Mouse (Mus musculus) thymus, postnatal 0 days (tissue): Measurements from ENCODE around the gene Tox3. TPM values are rescaled to one million over a fixed set of nuclear protein-coding genes. Genes with fewer than 3 reads are reported as not detected.

Experiments used
- DNase-seq: peaks from one replicate; pipeline ENCODE4 v3.0.0-alpha.2; 2015; ENCODE audit warnings: low spot score
- polyA plus RNA-seq: library from polyadenylated mRNA; unstranded; fragments of >200 nt; fragmentation: Nextera tagmentation; extraction: Ambion mirVana; gene quantifications from 2 replicates; pipeline ENCODE4 v1.2.1, GENCODE M21; 2015

The Tox3 gene
- 3.1 and 3.3 TPM in 2 replicates for polyA plus RNA-seq

GRCm38 (mm10) chr8:90348178-90348925 lies at the start of gene Tox3:
Tox3 (minus strand) TSS chr8:90348343.
- peak; percentile 58 for DNase-seq

GRCm38 (mm10) chr8:90392643-90393042 lies 44.5 kb upstream of the Tox3 start:
- DNase-seq, result no peak

DNA sequence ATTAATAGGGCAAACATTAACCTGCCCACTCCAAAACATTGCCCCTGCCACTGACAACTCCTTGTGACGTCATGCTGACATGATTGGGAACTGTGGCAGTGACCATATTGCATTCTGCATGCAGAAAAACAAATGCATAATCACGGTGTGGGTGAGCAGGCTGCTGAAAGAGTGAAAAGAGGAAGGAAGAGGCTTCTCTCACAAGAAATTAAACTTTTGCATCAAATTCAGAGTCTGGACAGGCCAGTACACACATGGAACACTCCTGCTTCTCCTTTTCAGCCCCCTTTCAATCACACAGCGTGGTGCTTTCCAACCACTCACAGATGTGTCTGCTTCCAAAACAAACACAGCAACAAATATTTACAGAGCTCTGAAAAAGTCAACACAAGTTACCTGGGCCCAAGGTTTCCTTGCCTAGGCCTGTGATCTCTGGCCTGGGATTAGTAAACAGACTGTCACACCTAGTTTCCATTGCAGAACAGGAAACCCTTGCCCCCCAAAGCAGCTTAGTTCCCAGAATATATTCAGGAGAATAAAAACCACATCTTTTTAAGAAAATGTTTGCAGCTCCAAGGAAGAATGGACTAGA lies 43.4 kb upstream of the Tox3 start:
- DNase-seq, result no peak

DNA sequence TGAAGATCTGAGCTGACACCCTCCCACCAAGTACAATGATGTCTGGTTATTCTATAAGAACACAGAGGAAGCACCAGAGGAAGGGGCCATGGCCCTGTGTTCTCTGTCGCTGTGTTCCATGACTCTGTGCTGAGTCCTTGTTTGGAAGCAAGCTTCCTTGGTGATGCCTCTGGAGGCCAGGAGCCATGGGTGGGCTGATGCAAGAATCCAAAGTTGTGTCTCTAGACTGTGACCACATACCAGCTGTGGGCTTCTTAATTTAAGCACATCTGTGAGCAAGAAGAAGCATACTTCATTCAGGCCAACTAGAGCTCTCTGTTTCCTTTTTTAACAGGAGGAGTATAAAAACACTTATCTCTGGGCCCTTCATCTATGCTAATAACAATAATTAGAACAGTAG lies 42.7 kb upstream of the Tox3 start:
- DNase-seq, result no peak

GRCm38 (mm10) chr8:90379064-90379463 lies 30.9 kb upstream of the Tox3 start:
- no peak for DNase-seq

- no peak for DNase-seq
These were observed 29.9 kb upstream of the Tox3 start for GRCm38 (mm10) chr8:90378036-90378435.

- DNase-seq, result no peak
These were observed 23.6 kb upstream of the Tox3 start for GRCm38 (mm10) chr8:90371611-90372222.

DNA sequence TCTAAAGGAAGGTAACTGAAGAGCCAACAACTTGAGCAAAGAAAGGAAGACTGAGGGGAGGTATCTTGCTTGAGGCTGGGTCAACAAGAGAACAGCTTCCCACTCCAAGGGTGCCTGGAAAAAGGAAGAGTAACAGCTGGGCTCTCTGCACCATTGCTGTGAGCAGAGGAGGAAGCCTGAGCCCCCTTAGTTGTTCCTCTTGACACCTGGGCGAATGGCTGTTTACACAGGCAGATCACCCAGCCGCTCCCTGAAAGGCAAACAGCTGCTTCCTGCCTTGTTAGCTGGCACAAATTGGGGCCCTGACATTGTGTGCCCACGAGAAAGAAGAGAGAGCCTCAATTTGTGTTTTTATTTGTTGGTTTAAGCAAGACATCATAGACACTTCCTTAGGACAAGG lies 21.7 kb upstream of the Tox3 start:
- peak; percentile 85 for DNase-seq

GRCm38 (mm10) chr8:90356729-90357128 lies 8.6 kb upstream of the Tox3 start:
- peak; percentile 53 for DNase-seq

- peak; percentile 14 for DNase-seq
These were observed 6.6 kb upstream of the Tox3 start for GRCm38 (mm10) chr8:90354782-90355181.

DNA sequence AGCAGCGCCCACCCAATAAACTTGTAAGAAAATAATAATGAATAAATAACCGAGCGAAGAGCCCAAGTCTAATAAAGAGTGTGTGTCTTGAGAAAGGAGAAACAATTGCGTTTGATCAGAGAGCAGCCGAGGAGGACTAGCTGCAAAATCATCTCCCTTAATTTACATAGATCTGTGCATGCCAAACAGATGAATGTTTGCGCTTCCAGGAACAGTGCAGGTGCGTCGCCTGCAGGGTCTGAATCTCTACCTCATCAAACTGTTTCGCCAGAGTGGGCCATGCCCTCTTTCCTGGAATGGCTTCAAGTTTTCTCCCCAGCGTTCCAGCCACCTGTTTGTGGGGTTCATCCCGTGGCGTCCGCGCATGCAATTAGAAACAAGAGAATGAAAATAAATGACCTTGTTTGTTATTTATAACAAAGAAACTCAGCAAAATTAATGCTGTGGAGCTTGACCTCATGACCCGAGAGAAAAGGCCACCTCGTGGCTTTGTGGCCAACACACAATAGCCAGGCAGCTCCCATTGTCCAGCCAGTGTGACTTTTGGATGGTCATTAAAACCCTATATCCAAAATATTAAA lies 5.9 kb upstream of the Tox3 start:
- no peak for DNase-seq

DNA sequence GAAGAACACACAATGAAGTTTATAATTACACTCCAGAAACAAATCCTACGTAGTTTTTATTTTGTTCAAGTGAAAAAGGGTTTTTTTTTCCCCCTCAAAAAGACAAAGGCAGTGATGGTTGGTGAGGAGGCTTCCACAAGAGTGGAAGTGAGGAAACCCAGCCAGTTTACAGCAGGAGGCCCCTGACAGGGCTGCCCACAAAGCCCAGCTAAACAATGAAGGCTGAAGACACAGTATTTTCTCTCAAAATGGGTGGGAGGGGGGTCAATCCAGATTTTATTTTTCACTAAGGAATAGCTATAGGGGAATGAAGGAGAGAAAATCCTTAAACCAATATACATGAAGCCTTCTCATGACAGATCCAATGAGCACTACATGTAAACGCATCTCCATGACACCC lies 5.4 kb upstream of the Tox3 start:
- no peak for DNase-seq

DNA sequence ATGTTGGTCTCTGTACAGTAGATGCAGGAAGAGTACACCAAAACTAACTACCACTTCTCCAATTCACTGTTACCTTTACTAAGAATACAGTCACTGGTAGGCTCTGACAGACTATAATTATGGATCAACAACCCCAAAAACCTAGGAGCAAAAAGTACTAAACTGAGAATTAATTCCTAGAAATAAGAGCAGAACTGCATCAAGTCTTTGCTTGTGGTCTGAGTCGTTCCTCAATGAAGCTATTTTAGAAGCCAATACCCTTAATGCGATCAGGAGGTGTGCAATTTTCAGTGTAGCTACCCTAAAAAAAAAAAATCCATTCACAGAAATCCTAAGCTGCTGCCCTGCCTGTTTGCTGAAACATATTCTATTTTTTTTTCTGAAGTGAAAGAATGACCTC lies 4.8 kb upstream of the Tox3 start:
- no peak for DNase-seq

GRCm38 (mm10) chr8:90349709-90350562 lies 1.8 kb upstream of the Tox3 start:
- peak; percentile 16 for DNase-seq

DNA sequence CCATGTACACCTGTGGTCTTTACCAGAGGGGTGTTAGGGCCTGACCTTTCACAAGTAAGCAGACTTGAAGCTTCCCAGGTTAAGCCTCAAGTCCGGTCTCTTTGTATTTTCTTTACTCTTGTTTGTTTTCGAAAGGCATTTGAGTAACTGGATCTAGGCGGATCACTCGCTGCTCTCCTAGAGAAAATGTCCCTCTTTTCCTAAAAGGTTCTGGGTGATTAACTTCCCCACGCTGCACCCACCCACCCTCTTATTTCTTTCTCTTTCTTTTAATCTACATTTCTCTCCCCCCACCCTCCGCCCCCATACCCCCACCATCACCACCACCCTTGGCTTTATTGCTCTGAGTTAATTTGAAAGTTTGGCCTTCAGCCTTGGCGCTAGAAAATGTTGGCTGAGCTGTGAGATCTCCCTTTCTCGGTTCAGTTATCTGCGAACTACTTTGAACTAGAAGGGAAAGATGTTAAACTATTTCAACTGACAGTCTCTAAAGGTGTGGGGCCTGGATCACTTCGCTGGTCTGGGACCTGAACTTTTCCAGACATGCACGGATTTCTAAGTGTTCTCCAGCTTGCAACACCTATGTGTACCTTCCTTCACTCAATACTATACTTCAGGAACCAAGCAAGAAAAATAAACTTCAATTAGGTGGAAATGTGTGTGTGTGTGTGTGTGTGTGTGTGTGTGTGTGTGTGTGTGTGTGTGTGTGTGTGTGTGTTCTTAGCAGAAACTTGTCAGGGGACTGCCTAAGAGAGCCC lies 962 bp upstream of the Tox3 start:
- no peak for DNase-seq

DNA sequence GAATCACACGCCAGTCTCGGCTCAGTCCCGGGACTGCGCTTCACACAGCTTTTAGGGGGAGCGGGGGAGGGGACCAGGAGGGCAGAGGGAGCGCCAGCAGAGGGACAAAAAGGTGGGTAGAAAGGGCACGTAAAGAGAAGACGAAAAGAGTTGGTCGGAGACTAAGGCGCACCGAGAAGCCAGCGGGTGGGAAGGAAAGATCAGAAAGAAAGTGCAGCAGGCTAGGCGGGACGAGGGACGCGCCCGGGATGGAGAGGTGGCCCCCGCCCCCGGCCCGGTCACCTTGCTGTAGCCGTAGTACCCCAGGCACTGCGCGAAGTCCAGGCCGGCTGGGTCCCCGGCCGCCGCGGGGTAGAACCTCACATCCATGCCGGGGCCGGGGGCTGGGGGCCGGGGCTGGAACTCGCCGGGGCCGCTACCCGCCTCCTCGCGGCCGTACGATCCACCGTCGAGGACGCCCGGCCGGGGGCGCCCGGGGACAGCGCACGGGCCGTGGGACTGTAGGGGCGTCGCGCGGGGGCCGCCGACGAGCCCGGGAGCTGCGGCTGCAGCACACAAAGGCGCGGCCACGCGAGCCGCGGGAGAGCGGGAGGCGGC lies 464 bp downstream of the Tox3 start:
- peak; percentile 15 for DNase-seq

- no peak for DNase-seq
These were observed 1.1 kb downstream of the Tox3 start for GRCm38 (mm10) chr8:90346880-90347535.

DNA sequence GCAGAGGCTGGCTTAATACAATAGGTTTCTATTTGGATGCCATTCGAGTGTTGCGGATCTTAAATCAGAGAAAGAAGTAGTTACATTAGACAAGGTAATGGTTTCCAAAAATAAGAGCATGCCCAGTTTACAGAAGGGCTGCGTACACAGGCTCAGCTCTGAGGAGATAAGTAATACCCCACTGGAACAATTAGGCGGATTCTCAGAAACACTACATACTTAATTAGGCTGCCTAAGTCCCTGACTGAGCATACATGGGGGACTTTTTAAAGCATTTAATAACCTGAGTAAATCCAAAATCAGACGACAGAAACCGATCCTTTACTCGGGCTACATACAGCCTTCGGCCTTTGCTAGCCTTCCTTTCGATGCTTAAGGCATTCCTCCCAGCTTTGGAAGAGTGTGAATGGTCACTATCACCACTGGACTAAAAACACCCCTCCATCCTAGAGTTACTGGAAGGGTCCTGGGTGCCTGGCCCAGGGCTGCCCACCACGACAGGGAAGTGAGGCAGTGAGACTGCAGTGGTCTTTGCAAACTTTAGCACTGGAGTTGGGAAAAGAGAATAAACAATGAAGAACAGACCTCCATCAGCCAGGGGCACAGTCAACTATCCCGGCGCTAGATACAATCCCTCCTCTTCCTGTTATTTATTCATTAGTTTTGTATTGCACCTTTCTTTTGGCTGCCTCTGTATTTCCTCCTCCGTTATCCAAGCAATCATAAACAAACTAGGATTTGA lies 1.8 kb downstream of the Tox3 start:
- no peak for DNase-seq
